In genomic region chr10:111562628-111563027, GRCm38 (mm10) we compare ENCODE assay signal across 16 mouse cellular contexts.
"Had no signal": no experiment of that assay in that cellular context is flagged by ENCODE, and none has a peak within 500 bp of the region (broad histone marks: within the 10 kb centered on the region; RNA-seq: fewer than 3 reads in every experiment).

No protein-coding gene starts in this region.

- H3K36me3 ChIP-seq: kidney, embryonic 15.5 days; limb, embryonic 12.5 days; liver, embryonic 13.5 days; lung, embryonic 15.5 days; neural tube, embryonic 15.5 days had no signal

- ATAC-seq: liver, postnatal 0 days had no signal

- H3K27ac ChIP-seq: kidney, embryonic 15.5 days; limb, embryonic 12.5 days; liver, embryonic 13.5 days; lung, embryonic 15.5 days; neural tube, embryonic 15.5 days had no signal

- H3K27me3 ChIP-seq: kidney, embryonic 15.5 days; limb, embryonic 12.5 days; liver, embryonic 13.5 days; lung, embryonic 15.5 days; neural tube, embryonic 15.5 days had no signal

- H3K4me3 ChIP-seq: kidney, embryonic 15.5 days; limb, embryonic 12.5 days; liver, embryonic 13.5 days; lung, embryonic 15.5 days; myocyte; neural tube, embryonic 15.5 days had no signal

- H3K9ac ChIP-seq: kidney, embryonic 15.5 days; limb, embryonic 12.5 days; liver, embryonic 13.5 days; liver, postnatal 0 days; lung, embryonic 15.5 days; neural tube, embryonic 15.5 days had no signal

- H3K9me3 ChIP-seq: kidney, embryonic 15.5 days; limb, embryonic 12.5 days; liver, embryonic 13.5 days; lung, embryonic 15.5 days; neural tube, embryonic 15.5 days had no signal

- DNase-seq: kidney, adult 2 months; kidney, postnatal 14 days; layer of hippocampus, postnatal 36 days; liver; liver, embryonic 13.5 days; liver, postnatal 0 days; lung, postnatal 36 days; midbrain, embryonic 14.5 days; right cerebral cortex, adult 18-20 months; right cerebral cortex, postnatal 25 days; thymus, adult 18-20 months had no signal

- H3K4me2 ChIP-seq: kidney, embryonic 15.5 days; limb, embryonic 12.5 days; liver, embryonic 13.5 days; lung, embryonic 15.5 days; neural tube, embryonic 15.5 days had no signal
